Mouse (Mus musculus) liver, embryonic 14.5 days (tissue): ENCODE measurements around the gene Rsph1. TPM values are rescaled to one million over a fixed set of nuclear protein-coding genes. Genes with fewer than 3 reads are reported as not detected.

Experiments
- ATAC-seq: fragments of 200-750 bp; cut with Nextera tagmentation; 2 replicates; pipeline ENCODE4 v1.8.0; 2017; ENCODE audit warnings: moderate number of reproducible peaks, mild to moderate bottlenecking, moderate library complexity; ENCODE audit not compliant: insufficient read depth
- DNase-seq, 3 experiments: peaks; one replicate each; pipeline ENCODE4 v3.0.0-alpha.2; 2012 to 2013; ENCODE audit warnings: low read depth in 3 of 3, low spot score in 3 of 3
- H3K27ac ChIP-seq: fragments of 300-500 bp; sonication (generic); 2 replicates; pipeline ENCODE4 v1.5.1; 2014; ENCODE audit warnings: moderate library complexity, mild to moderate bottlenecking, control low read depth, inconsistent platforms
- H3K27me3 ChIP-seq: fragments of 300-500 bp; sonication (generic); 2 replicates; pipeline ENCODE4 v1.6.1; 2014; ENCODE audit warnings: mild to moderate bottlenecking, low read length, moderate library complexity; ENCODE audit not compliant: control insufficient read depth, insufficient read depth
- H3K36me3 ChIP-seq: fragments of 300-500 bp; sonication (generic); replicated peaks from 2 replicates; pipeline ENCODE4 v1.6.1; 2014; ENCODE audit warnings: low read depth; ENCODE audit not compliant: control insufficient read depth, insufficient read depth
- H3K4me1 ChIP-seq, 2 experiments: fragments of 200-500 bp in 1 of 2; fragments of 300-500 bp in 1 of 2; sonication (generic) in 1 of 2; replicated peaks; 2 replicates each; pipeline ENCODE4 v1.6.1; 2012 to 2014; ENCODE audit warnings: antibody characterized with exemption in 1 of 2, inconsistent platforms in 1 of 2, low read length in 1 of 2; ENCODE audit not compliant: control insufficient read depth in 2 of 2, insufficient read depth in 2 of 2
- H3K4me2 ChIP-seq: fragments of 300-500 bp; sonication (generic); 2 replicates; pipeline ENCODE4 v1.6.1; 2014; ENCODE audit warnings: low read depth, mild to moderate bottlenecking, control low read depth, moderate library complexity
- H3K4me3 ChIP-seq, 2 experiments: fragments of 200-500 bp in 1 of 2; fragments of 300-500 bp in 1 of 2; sonication (generic) in 1 of 2; 2 replicates each; pipeline ENCODE4 v1.5.1; 2012 to 2014; ENCODE audit warnings: low read depth in 2 of 2, low read length in 2 of 2, mild to moderate bottlenecking in 2 of 2, control low read depth in 1 of 2, inconsistent platforms in 1 of 2, moderate library complexity in 1 of 2; ENCODE audit not compliant: insufficient read depth in 1 of 2
- H3K9ac ChIP-seq: fragments of 300-500 bp; sonication (generic); replicated peaks from 2 replicates; pipeline ENCODE4 v1.6.1; 2014; ENCODE audit warnings: mild to moderate bottlenecking, control low read depth, moderate library complexity
- H3K9me3 ChIP-seq: fragments of 300-500 bp; sonication (generic); 2 replicates; pipeline ENCODE4 v1.6.1; 2016; ENCODE audit warnings: low read length, mixed read lengths; ENCODE audit not compliant: control insufficient read depth
- CTCF ChIP-seq: IDR thresholded peaks from 2 replicates; pipeline ENCODE4 v1.5.1; 2016; ENCODE audit warnings: antibody characterized with exemption, low read depth, control low read depth
- EP300 ChIP-seq: IDR thresholded peaks from 2 replicates; pipeline ENCODE4 v1.6.1; 2016; ENCODE audit warnings: antibody characterized with exemption, low read depth
- WGBS: fragments of 180-500 bp; shearing (Covaris S2); extraction: QIAGEN DNeasy Blood & Tissue Kit; methylation state at CpG from one replicate; pipeline ENCODE4 v1.1.7; 2014; ENCODE audit not compliant: insufficient replicate concordance; 5-methylcytosine and 5-hydroxymethylcytosine counted together
- polyA plus RNA-seq, 2 experiments: library from polyadenylated mRNA; depleted of rRNA in 1 of 2; stranded (reverse) in 1 of 2; unstranded in 1 of 2; fragments of >200 nt; fragmentation: Nextera tagmentation in 1 of 2; extraction: Ambion mirVana in 1 of 2; gene quantifications; 2 replicates each; pipeline versions ENCODE4 v1.2.1 to v1.2.3; 2012 to 2014

Gene Rsph1
- polyA plus RNA-seq, 2 experiments = 0.04 to 0.22 TPM

DNA sequence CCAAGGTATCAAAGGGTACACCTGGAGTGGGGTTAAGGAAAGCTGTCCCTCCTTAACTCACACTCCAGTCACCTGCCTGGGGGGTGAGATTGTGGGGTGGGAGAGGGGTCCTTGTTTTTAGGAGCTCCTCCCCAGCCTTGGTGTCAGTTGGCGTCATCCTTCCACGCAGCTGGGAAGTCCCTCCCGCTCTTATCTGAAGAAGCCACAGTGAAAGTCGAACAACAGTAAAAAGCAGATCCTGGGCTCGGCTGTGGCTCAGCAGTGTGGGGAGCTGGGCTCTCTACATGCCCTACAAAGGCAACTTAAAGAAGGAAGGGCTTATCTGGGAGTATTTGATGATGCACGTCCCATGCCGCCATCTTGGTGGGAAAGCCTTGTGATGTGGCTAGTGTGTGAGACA lies 66.9 kb downstream of the Rsph1 start:
- Histone ChIP-seq H3K27me3 (no peaks in the 10 kb centered on the region), H3K4me2 (peak overlapping the region; percentile 79; the same call in 1 of the 2 replicates), H3K9me3 (no peaks in the 10 kb centered on the region), H3K27ac (peak overlapping the region; percentile 65), H3K9ac (no peak overlapping the region; the same call in 1 of the 2 replicates), H3K4me1 (peaks cover 0 to 32% of the 10 kb centered on the region in 2 experiments; a peak in 3 of 4 replicates), H3K4me3 (no peak overlapping the region), H3K36me3 (no peaks in the 10 kb centered on the region)
- TF ChIP-seq EP300 (peak; percentile 62), CTCF (no peak)
- DNase-seq = peak; percentile 64 to 70 (median 66)
- peak; percentile 83 for ATAC-seq
- WGBS = 15% methylated on average over 7 of the region's 7 CpGs

DNA sequence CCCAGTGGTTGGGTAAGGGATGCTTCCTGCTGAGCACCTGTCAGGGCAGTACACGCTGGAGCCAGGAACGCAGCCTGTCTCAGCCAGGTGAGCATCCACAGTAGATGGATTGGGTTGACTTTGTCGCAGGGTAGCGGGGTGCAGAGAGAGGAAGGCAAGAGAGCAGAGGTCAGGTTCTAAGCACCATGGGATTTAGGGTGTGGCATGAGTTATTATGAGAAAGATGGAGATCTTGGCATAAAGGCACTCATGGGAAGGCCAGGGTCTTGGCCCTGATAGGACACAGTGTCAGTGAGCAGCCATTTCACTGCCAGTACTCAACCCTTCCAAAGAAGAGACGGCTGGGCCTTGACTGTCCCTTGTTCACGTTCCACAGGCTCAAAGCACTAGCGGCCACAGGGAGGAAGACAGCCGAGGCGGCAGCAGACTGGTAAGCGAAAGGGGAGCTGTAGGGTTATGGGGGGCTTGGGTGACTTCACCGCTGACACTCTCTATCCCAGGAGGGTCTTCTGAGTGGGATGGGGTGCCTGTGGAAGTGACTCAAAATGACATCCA lies 67.7 kb downstream of the Rsph1 start:
- Histone ChIP-seq H3K4me3 (peak overlapping the region in 1 of 2 experiments; percentile 55; a peak in 1 of 4 replicates), H3K27ac (peak overlapping the region; percentile 65; the same call in 1 of the 2 replicates), H3K9ac (no peak overlapping the region), H3K9me3 (no peaks in the 10 kb centered on the region), H3K4me1 (peaks cover 0 to 32% of the 10 kb centered on the region in 2 experiments; a peak in 3 of 4 replicates), H3K27me3 (no peaks in the 10 kb centered on the region), H3K36me3 (no peaks in the 10 kb centered on the region), H3K4me2 (peak overlapping the region; percentile 79)
- 76% methylated on average over 11 of the region's 11 CpGs for WGBS
- ATAC-seq (no peak), DNase-seq (no peak)
- TF ChIP-seq CTCF (no peak), EP300 (no peak)

DNA sequence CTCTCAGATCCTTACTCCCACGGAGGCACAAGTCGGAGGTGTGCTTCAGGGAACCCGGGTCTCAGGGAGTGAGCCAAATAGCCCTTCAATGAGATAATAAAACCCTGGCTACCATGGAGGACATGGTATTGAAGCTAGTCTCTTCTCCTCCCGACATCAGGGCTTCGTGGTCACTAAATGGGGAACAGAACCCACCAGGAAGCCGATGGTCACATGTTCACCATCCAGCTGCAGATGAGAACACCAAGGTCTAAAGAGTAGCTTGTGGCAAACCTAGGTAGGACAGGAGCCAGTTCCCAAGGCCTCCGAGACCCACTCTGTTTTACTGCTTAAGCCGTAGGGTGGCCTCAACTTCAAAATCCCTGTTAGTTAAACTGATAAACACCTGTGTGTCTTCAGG lies 68.5 kb downstream of the Rsph1 start:
- no peak for TF ChIP-seq EP300
- no peak for TF ChIP-seq CTCF
- no peak for ATAC-seq

DNA sequence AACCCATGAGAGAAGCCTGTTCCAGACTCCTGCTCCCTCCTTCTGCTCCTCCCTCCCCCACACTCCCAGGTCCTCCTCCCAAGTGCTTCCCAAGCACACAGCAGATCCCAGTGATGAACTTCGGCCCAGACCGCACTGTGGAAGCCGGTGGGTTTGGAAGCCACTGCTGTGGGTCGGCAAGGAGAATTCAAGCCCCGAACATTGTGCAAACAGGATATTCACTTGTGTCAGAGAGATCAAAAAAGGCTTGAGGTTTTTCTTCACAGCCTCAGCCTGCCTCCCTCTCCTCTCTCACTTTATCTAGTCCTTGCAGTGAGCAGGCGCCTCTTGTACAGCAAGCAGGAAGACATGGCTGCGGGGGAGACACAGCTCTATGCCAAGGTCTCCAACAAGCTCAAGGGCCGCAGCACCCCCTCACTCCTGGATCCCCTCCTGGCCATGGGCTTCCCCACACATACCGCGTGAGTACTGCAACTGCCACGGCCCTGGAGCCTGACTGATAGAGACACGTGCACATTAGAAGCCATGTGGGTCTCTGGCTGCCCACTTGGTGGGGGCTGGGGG lies 69.3 kb downstream of the Rsph1 start, which contains the start of gene Ubash3a:
Gene Ubash3a, plus strand, starts transcription at position 103 of the 564 bp plus-strand sequence.
- TF ChIP-seq CTCF (no peak), EP300 (no peak)
- Histone ChIP-seq H3K4me1 (peaks cover 0 to 32% of the 10 kb centered on the region in 2 experiments; a peak in 3 of 4 replicates), H3K27ac (peak within 1 kb of the TSS; percentile 51), H3K4me3 (peak within 1 kb of the TSS; percentile 55 to 65), H3K9me3 (no peaks in the 10 kb centered on the region), H3K36me3 (no peaks in the 10 kb centered on the region), H3K9ac (peak within 1 kb of the TSS; percentile 71), H3K4me2 (peak within 1 kb of the TSS; percentile 79), H3K27me3 (no peaks in the 10 kb centered on the region)
- peak; percentile 66 for ATAC-seq
- DNase-seq = peak; percentile 38 to 47 (median 43)
- 3% methylated on average over 12 of the region's 12 CpGs for WGBS

More for the DNA sequence above, 68.5 kb downstream of the Rsph1 start:
- Histone ChIP-seq H3K27ac (peak overlapping the region; percentile 51), H3K4me2 (peak overlapping the region; percentile 79), H3K27me3 (no peaks in the 10 kb centered on the region), H3K4me3 (peak overlapping the region; percentile 55 to 65), H3K36me3 (no peaks in the 10 kb centered on the region), H3K9ac (peak overlapping the region; percentile 71), H3K4me1 (peaks cover 0 to 32% of the 10 kb centered on the region in 2 experiments; a peak in 3 of 4 replicates), H3K9me3 (no peaks in the 10 kb centered on the region)
- no peak for DNase-seq
- 22% methylated on average over 8 of the region's 8 CpGs for WGBS

Other genes starting within 250 kb of the Rsph1 start
- 1.6 and 2.3 TPM in 2 replicates for gene Abcg1, start 219.7 kb downstream of the Rsph1 start, polyA plus RNA-seq (2012; rRNA removed)
- 6.1 and 6.4 TPM in 2 replicates for gene Abcg1, start 219.7 kb downstream of the Rsph1 start, polyA plus RNA-seq (2014; fragmentation: Nextera tagmentation; extraction: Ambion mirVana)
- 10.1 and 16.8 TPM in 2 replicates for gene Tff3, start 147.7 kb downstream of the Rsph1 start, polyA plus RNA-seq (2012; rRNA removed)
- gene Tff3, start 147.7 kb downstream of the Rsph1 start, polyA plus RNA-seq (2014; fragmentation: Nextera tagmentation; extraction: Ambion mirVana) = 27.4 and 27.6 TPM in 2 replicates
- gene Tff2, start 133.1 kb downstream of the Rsph1 start, polyA plus RNA-seq (2012; rRNA removed) = not detected in 2 replicates
- not detected in 2 replicates for gene Tff2, start 133.1 kb downstream of the Rsph1 start, polyA plus RNA-seq (2014; fragmentation: Nextera tagmentation; extraction: Ambion mirVana)
- not detected in 2 replicates for gene Tff1, start 112.1 kb downstream of the Rsph1 start, polyA plus RNA-seq (2012; rRNA removed)
- gene Tff1, start 112.1 kb downstream of the Rsph1 start, polyA plus RNA-seq (2014; fragmentation: Nextera tagmentation; extraction: Ambion mirVana) = not detected in 2 replicates
- gene Tmprss3, start 78.4 kb downstream of the Rsph1 start, polyA plus RNA-seq (2012; rRNA removed) = 0.27 and 0.39 TPM in 2 replicates
- gene Tmprss3, start 78.4 kb downstream of the Rsph1 start, polyA plus RNA-seq (2014; fragmentation: Nextera tagmentation; extraction: Ambion mirVana) = 0.13 and 0.25 TPM in 2 replicates
- 7.7 and 8.4 TPM in 2 replicates for gene Ubash3a, start 69.5 kb downstream of the Rsph1 start, polyA plus RNA-seq (2012; rRNA removed)
- 11.8 and 13.8 TPM in 2 replicates for gene Ubash3a, start 69.5 kb downstream of the Rsph1 start, polyA plus RNA-seq (2014; fragmentation: Nextera tagmentation; extraction: Ambion mirVana)
- gene Slc37a1, start 9.4 kb upstream of the Rsph1 start, polyA plus RNA-seq (2012; rRNA removed) = 1.9 and 2.3 TPM in 2 replicates
- 1.2 and 1.9 TPM in 2 replicates for gene Slc37a1, start 9.4 kb upstream of the Rsph1 start, polyA plus RNA-seq (2014; fragmentation: Nextera tagmentation; extraction: Ambion mirVana)
- gene Pde9a, start 108.8 kb upstream of the Rsph1 start, polyA plus RNA-seq (2012; rRNA removed) = 3.6 TPM in 2 replicates
- gene Pde9a, start 108.8 kb upstream of the Rsph1 start, polyA plus RNA-seq (2014; fragmentation: Nextera tagmentation; extraction: Ambion mirVana) = 2.8 and 3.4 TPM in 2 replicates
- gene Wdr4, start 242.6 kb upstream of the Rsph1 start, polyA plus RNA-seq (2012; rRNA removed) = 13.7 and 14.1 TPM in 2 replicates
- gene Wdr4, start 242.6 kb upstream of the Rsph1 start, polyA plus RNA-seq (2014; fragmentation: Nextera tagmentation; extraction: Ambion mirVana) = 20.8 and 21.1 TPM in 2 replicates
- gene Ndufv3, start 242.7 kb upstream of the Rsph1 start, polyA plus RNA-seq (2012; rRNA removed) = 37.5 and 65.5 TPM in 2 replicates
- gene Ndufv3, start 242.7 kb upstream of the Rsph1 start, polyA plus RNA-seq (2014; fragmentation: Nextera tagmentation; extraction: Ambion mirVana) = 189 and 194 TPM in 2 replicates